Mouse (Mus musculus) lung, adult 2 months (tissue): Measurements from ENCODE around the gene Nudt2. TPM values are rescaled to one million over a fixed set of nuclear protein-coding genes. Genes with fewer than 3 reads are reported as not detected.

Experiments
- DNase-seq: peaks from one replicate; pipeline ENCODE4 v3.0.0; 2022
- H3K4me1 ChIP-seq: fragments of 200-500 bp; 2 replicates; pipeline ENCODE4 v1.6.1; 2011; ENCODE audit warnings: low read length; ENCODE audit not compliant: control insufficient read depth, insufficient read depth
- H3K4me3 ChIP-seq: fragments of 200-500 bp; replicated peaks from 2 replicates; pipeline ENCODE3; 2011; ENCODE audit warnings: low read depth, mild to moderate bottlenecking, control low read depth, low read length; ENCODE audit errors: extremely low read depth
- CTCF ChIP-seq: fragments of 200-500 bp; IDR thresholded peaks from 2 replicates; pipeline ENCODE4 v1.5.1; 2011; ENCODE audit warnings: mild to moderate bottlenecking, low read length, control low read depth; ENCODE audit not compliant: insufficient read depth
- POLR2A ChIP-seq: fragments of 200-500 bp; IDR thresholded peaks from 2 replicates; pipeline ENCODE4 v1.6.1; 2011; ENCODE audit warnings: low read depth, mild to moderate bottlenecking, control low read depth, low read length, borderline replicate concordance; ENCODE audit errors: extremely low read depth
- WGBS: fragments of 180-500 bp; shearing (Covaris S2); methylation state at CpG from one replicate; pipeline ENCODE4 v1.1.7; 2018; 5-methylcytosine and 5-hydroxymethylcytosine counted together
- polyA plus RNA-seq: library from polyadenylated mRNA; depleted of rRNA; stranded (reverse); fragments of >200 nt; gene quantifications from 2 replicates; pipeline ENCODE4 v1.2.3, GENCODE M21; 2012; rRNA removed

The Nudt2 gene
- polyA plus RNA-seq, 1 experiment: 11.7 TPM

- Histone ChIP-seq H3K4me3 (no peak overlapping the region), H3K4me1 (no peaks in the 10 kb centered on the region; the same call in 1 of the 2 replicates)
- no peak for DNase-seq
- TF ChIP-seq CTCF (no peak), POLR2A (no peak)
- 65% methylated on average over 7 of the region's 7 CpGs for WGBS
These were observed 61.6 kb downstream of the Nudt2 start for GRCm38 (mm10) chr4:41526553-41526952.

DNA sequence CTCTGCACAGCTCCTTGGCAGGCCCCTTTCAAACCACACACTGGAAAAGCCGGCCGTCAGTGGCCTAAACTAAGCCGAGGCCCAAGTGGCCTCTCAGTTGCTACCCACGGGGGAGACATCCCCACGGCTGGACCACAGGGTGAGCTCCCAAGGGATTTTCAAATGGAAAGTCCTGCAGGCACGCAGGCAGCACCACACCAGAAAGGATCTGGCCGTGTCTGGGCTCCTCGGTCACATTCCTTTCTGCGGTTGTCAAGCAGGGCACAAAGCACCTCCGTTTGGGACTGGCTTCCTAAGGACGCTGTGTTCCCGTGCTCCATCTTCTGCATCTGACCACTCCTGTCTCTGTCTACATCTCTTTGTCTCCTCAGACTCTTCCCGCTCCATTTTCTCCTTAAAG is 62.1 kb downstream of the Nudt2 start:
- 64% methylated on average over 13 of the region's 13 CpGs for WGBS
- Histone ChIP-seq H3K4me3 (no peak overlapping the region), H3K4me1 (no peaks in the 10 kb centered on the region; the same call in 1 of the 2 replicates)
- DNase-seq: no peak
- TF ChIP-seq POLR2A: no peak

DNA sequence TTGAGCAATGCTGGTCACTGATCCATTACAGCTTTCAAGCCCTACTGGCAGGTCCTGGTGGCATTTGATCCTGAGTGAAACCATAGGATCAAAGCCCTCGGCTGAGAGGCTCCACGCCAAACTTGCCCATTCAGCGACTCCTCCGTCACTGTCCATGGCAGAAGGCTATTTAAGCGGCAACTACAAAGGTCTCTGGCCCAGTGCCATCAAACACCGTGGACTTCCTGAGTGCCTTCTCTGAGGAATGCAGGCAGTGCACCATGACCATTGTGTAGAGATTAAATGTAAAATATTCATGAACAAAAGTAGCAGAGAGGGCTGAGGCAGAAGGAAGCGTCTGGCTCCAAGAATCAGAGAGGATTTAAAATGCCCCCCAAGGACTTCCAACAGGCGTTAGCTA is 63.0 kb downstream of the Nudt2 start:
- no peak for DNase-seq
- no peak overlapping the region for H3K4me3 ChIP-seq
- no peak for TF ChIP-seq POLR2A
- no peak for TF ChIP-seq CTCF
- no peaks in the 10 kb centered on the region; the same call in 1 of the 2 replicates for H3K4me1 ChIP-seq
- 21% methylated on average over 8 of the region's 8 CpGs for WGBS

Other genes starting within 250 kb of the Nudt2 start
- gene Ubap2, start 190.0 kb upstream of the Nudt2 start, polyA plus RNA-seq: 53.1 and 62.2 TPM in 2 replicates
- gene Dcaf12, start 150.3 kb upstream of the Nudt2 start, polyA plus RNA-seq: 21.9 and 28.3 TPM in 2 replicates
- gene Ubap1, start 116.2 kb upstream of the Nudt2 start, polyA plus RNA-seq: 16.9 and 24.0 TPM in 2 replicates
- gene Kif24, start 264 bp upstream of the Nudt2 start, polyA plus RNA-seq: 0.95 and 1.2 TPM in 2 replicates
- 14.0 and 14.1 TPM in 2 replicates for gene AI464131, start 37.9 kb downstream of the Nudt2 start, polyA plus RNA-seq
- gene 1110017D15Rik, start 52.2 kb downstream of the Nudt2 start, polyA plus RNA-seq: 40.8 and 50.3 TPM in 2 replicates
- gene Fam219a, start 104.4 kb downstream of the Nudt2 start, polyA plus RNA-seq: 63.5 and 94.2 TPM in 2 replicates
- gene Dnaic1, start 104.6 kb downstream of the Nudt2 start, polyA plus RNA-seq: 8.2 and 10.3 TPM in 2 replicates
- 36.4 and 48.9 TPM in 2 replicates for gene Enho, start 175.2 kb downstream of the Nudt2 start, polyA plus RNA-seq
- 10.5 and 14.0 TPM in 2 replicates for gene Cntfr, start 231.9 kb downstream of the Nudt2 start, polyA plus RNA-seq
- 107 and 109 TPM in 2 replicates for gene Il11ra1, start 234.8 kb downstream of the Nudt2 start, polyA plus RNA-seq
- gene Rpp25l, start 248.4 kb downstream of the Nudt2 start, polyA plus RNA-seq: 42.8 and 44.3 TPM in 2 replicates